Mouse (Mus musculus) ES-Bruce4 (cell line): Measurements from ENCODE around the gene Ica1.

Experiments
- CTCF ChIP-seq: IDR thresholded peaks from one replicate; pipeline ENCODE4 v1.8.1; 2011; ENCODE audit warnings: low read depth, low read length
- EP300 ChIP-seq: IDR thresholded peaks from 2 replicates; pipeline ENCODE4 v1.6.1; 2011; ENCODE audit warnings: low read depth, low read length; ENCODE audit not compliant: insufficient read depth

DNA sequence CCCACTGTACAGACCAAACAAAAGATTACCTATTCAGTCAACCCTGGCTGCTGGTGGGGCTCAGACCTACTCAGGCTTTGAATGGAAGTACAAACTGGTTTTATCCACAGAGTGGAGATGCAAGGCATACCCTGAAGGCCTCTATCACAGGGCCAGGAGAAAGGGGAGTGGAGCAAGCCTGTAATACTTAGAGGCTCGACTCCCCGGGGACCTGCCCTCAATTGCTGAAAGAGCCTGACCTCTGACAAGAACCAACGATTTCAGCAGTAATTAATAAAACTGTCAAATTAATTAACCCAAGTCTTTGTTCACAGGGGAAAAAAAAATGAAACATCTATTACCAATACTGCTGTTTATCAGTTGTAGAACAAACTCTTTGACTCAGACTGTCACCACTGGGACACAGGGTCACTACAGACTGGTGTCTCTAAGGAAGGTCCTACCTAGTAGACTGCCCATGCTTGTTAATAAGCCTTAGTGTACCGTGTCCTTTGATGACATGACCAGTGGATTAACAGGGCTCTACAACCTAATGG is 46.6 kb downstream of the Ica1 start:
- TF ChIP-seq CTCF (no peak), EP300 (no peak)
